Mouse (Mus musculus) hindbrain, embryonic 14.5 days (tissue): Measurements from ENCODE around the gene Ccdc122. TPM values are rescaled to one million over a fixed set of nuclear protein-coding genes. Genes with fewer than 3 reads are reported as not detected.

Source experiments
- ATAC-seq: fragments of 200-750 bp; cut with Nextera tagmentation; 2 replicates; pipeline ENCODE4 v1.8.0; 2017; ENCODE audit warnings: moderate number of reproducible peaks, mild to moderate bottlenecking, moderate TSS enrichment, moderate library complexity; ENCODE audit not compliant: low FRiP score
- DNase-seq: peaks from one replicate; pipeline ENCODE4 v3.0.0-alpha.2; 2015; ENCODE audit warnings: low spot score
- H3K27ac ChIP-seq: fragments of 300-500 bp; sonication (generic); 2 replicates; pipeline ENCODE4 v1.5.1; 2014; ENCODE audit warnings: mild to moderate bottlenecking, moderate library complexity
- H3K27me3 ChIP-seq: fragments of 300-500 bp; sonication (generic); 2 replicates; pipeline ENCODE4 v1.6.1; 2014; ENCODE audit warnings: mild to moderate bottlenecking, low read length, mixed read lengths; ENCODE audit not compliant: control insufficient read depth, insufficient read depth
- H3K36me3 ChIP-seq: fragments of 300-500 bp; sonication (generic); replicated peaks from 2 replicates; pipeline ENCODE4 v1.6.1; 2014; ENCODE audit not compliant: control insufficient read depth, insufficient read depth
- H3K4me1 ChIP-seq: fragments of 300-500 bp; sonication (generic); replicated peaks from 2 replicates; pipeline ENCODE4 v1.6.1; 2014; ENCODE audit warnings: antibody characterized with exemption, low read length, mixed read lengths; ENCODE audit not compliant: control insufficient read depth, insufficient read depth
- H3K4me2 ChIP-seq: fragments of 300-500 bp; sonication (generic); replicated peaks from 2 replicates; pipeline ENCODE4 v1.6.1; 2014; ENCODE audit warnings: mild to moderate bottlenecking, moderate library complexity
- H3K4me3 ChIP-seq: fragments of 300-500 bp; sonication (generic); replicated peaks from 2 replicates; pipeline ENCODE4 v1.5.1; 2014; ENCODE audit warnings: mild to moderate bottlenecking, low read length
- H3K9ac ChIP-seq: fragments of 300-500 bp; sonication (generic); 2 replicates; pipeline ENCODE4 v1.6.1; 2014
- H3K9me3 ChIP-seq: fragments of 300-500 bp; sonication (generic); 2 replicates; pipeline ENCODE4 v1.6.1; 2016; ENCODE audit warnings: low read length; ENCODE audit not compliant: control insufficient read depth
- WGBS: fragments of 180-500 bp; shearing (Covaris S2); extraction: QIAGEN DNeasy Blood & Tissue Kit; methylation state at CpG from one replicate; pipeline ENCODE4 v1.1.7; 2014; 5-methylcytosine and 5-hydroxymethylcytosine counted together
- polyA plus RNA-seq: library from polyadenylated mRNA; unstranded; fragments of >200 nt; fragmentation: Nextera tagmentation; extraction: Ambion mirVana; gene quantifications from 2 replicates; pipeline ENCODE4 v1.2.1, GENCODE M21; 2014

Ccdc122 gene
- polyA plus RNA-seq, 1 experiment from 2014 or later, result 0.86 TPM

DNA sequence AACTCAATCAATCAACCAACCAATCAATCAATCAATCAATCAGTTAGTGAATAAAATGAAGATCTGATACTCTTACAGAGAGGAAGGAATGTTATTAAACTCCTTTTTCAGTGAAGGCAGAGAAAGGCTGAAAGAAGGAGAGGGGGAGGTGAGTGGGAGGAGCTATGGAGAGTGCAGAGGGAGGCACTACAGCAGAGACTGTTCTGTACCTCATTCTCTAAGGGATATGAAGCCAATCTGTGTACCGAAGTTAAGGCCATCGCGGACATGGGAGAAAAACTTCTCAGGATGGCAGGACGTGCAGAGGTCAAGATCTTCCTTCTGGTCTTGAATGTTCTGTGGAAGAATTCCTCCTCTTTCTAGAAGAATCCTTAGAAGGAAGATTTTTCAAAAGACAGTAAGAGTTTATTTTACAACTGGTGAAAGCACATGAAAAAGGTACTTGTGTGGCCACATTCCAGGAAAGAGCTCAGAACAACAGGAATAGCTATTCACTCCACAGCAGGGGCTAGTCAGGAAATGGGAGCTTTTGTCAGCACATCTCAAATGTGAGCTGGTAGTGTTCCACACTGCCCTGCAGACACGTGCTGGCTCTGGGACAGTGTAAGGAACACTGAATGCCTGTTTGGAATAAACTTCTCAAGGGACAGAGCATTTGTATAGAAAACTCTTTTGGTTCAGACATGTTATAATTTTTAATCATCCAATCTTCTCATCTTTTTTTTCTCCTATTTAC lies 7.1 kb upstream of the Ccdc122 start:
- Histone ChIP-seq H3K36me3 (no peaks in the 10 kb centered on the region), H3K4me3 (no peak overlapping the region), H3K9me3 (no peaks in the 10 kb centered on the region), H3K27me3 (no peaks in the 10 kb centered on the region), H3K27ac (no peak overlapping the region), H3K9ac (no peak overlapping the region), H3K4me2 (no peak overlapping the region), H3K4me1 (no peaks in the 10 kb centered on the region)
- DNase-seq (no peak), ATAC-seq (no peak)
- WGBS, result 56% methylated on average over 5 of the region's 5 CpGs

DNA sequence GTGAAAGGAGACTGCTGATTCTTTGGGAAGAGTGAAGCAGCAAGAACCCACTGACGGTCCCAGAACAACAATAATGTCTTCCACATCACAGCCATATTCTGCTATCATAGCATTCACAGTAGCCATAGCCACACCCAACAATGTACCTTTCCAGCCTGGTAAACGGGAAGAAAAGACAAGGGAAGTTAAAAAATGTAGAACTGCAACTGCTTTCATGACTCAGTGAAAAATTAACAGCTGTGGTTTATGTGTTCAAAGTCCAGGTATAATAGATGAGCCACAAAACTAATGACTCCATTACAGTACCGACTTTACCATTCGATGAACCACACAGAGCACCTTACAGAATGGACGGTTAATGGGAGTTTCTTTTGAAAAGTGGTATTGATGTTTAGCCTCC lies 5.8 kb upstream of the Ccdc122 start:
- no peaks in the 10 kb centered on the region for H3K27me3 ChIP-seq
- H3K27ac ChIP-seq, result no peak overlapping the region
- H3K36me3 ChIP-seq, result no peaks in the 10 kb centered on the region
- H3K4me1 ChIP-seq, result no peaks in the 10 kb centered on the region
- no peak overlapping the region for H3K4me3 ChIP-seq
- DNase-seq (no peak), ATAC-seq (no peak)
- WGBS, result 81% methylated on average over 5 of the region's 5 CpGs
- H3K9me3 ChIP-seq, result no peaks in the 10 kb centered on the region
- no peak overlapping the region for H3K4me2 ChIP-seq
- no peak overlapping the region for H3K9ac ChIP-seq

GRCm38 (mm10) chr14:77032433-77032832 lies 4.1 kb upstream of the Ccdc122 start:
- H3K4me1 ChIP-seq, result peaks cover 10% of the 10 kb centered on the region; the same call in 1 of the 2 replicates
- no peak overlapping the region for H3K9ac ChIP-seq
- H3K9me3 ChIP-seq, result no peaks in the 10 kb centered on the region
- H3K4me2 ChIP-seq, result no peak overlapping the region
- DNase-seq, result no peak
- WGBS, result 54% methylated on average over 5 of the region's 5 CpGs
- no peaks in the 10 kb centered on the region for H3K27me3 ChIP-seq
- no peak overlapping the region for H3K27ac ChIP-seq
- H3K4me3 ChIP-seq, result no peak overlapping the region
- no peaks in the 10 kb centered on the region for H3K36me3 ChIP-seq
- ATAC-seq, result no peak

GRCm38 (mm10) chr14:77033391-77033790 lies 3.2 kb upstream of the Ccdc122 start:
- no peaks in the 10 kb centered on the region for H3K27me3 ChIP-seq
- H3K4me1 ChIP-seq, result peaks cover 10% of the 10 kb centered on the region; the same call in 1 of the 2 replicates
- H3K27ac ChIP-seq, result no peak overlapping the region
- H3K4me3 ChIP-seq, result no peak overlapping the region
- DNase-seq (no peak), ATAC-seq (no peak)
- H3K9me3 ChIP-seq, result no peaks in the 10 kb centered on the region
- 92% methylated on average over 3 of the region's 3 CpGs for WGBS
- H3K9ac ChIP-seq, result no peak overlapping the region
- no peak overlapping the region for H3K4me2 ChIP-seq
- H3K36me3 ChIP-seq, result no peaks in the 10 kb centered on the region

GRCm38 (mm10) chr14:77034175-77034915 lies 2.2 kb upstream of the Ccdc122 start:
- 60% methylated on average over 7 of the region's 7 CpGs for WGBS
- DNase-seq (no peak), ATAC-seq (no peak)
- Histone ChIP-seq H3K4me1 (peaks cover 10% of the 10 kb centered on the region; the same call in 1 of the 2 replicates), H3K27ac (no peak overlapping the region), H3K9me3 (no peaks in the 10 kb centered on the region), H3K4me2 (no peak overlapping the region), H3K9ac (no peak overlapping the region), H3K27me3 (no peaks in the 10 kb centered on the region), H3K4me3 (no peak overlapping the region), H3K36me3 (no peaks in the 10 kb centered on the region)

DNA sequence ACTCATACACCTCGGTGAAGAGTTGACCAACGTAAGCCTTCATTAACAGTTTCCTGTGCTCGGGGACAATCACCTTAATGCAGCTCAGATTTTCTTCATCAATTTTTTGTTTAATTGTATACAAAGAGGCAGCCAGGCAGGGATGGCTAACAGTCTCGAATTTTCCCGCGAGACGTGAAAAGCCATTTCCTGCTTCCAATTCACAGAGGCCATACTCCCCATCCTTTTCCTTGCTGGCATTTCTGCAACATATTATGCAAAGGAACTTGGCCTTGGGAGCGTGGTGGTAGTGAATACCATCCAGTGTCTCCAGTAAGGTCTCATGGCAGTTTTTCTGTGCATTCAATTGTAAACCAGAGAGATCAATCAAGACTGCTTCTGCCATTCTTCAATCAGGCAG lies 1.6 kb upstream of the Ccdc122 start:
- ATAC-seq (no peak), DNase-seq (no peak)
- Histone ChIP-seq H3K36me3 (no peaks in the 10 kb centered on the region), H3K4me2 (no peak overlapping the region), H3K9me3 (no peaks in the 10 kb centered on the region), H3K4me3 (no peak overlapping the region), H3K9ac (no peak overlapping the region), H3K4me1 (peaks cover 10% of the 10 kb centered on the region; the same call in 1 of the 2 replicates), H3K27ac (no peak overlapping the region), H3K27me3 (no peaks in the 10 kb centered on the region)
- WGBS, result 80% methylated on average over 8 of the region's 8 CpGs

GRCm38 (mm10) chr14:77037330-77037729 lies 758 bp downstream of the Ccdc122 start:
- WGBS, result 88% methylated on average over 5 of the region's 5 CpGs
- no peak overlapping the region for H3K4me2 ChIP-seq
- no peak overlapping the region for H3K9ac ChIP-seq
- H3K27ac ChIP-seq, result no peak overlapping the region
- peaks cover 10% of the 10 kb centered on the region; the same call in 1 of the 2 replicates for H3K4me1 ChIP-seq
- H3K9me3 ChIP-seq, result no peaks in the 10 kb centered on the region
- ATAC-seq, result no peak
- H3K4me3 ChIP-seq, result no peak overlapping the region
- H3K36me3 ChIP-seq, result no peaks in the 10 kb centered on the region
- DNase-seq, result no peak
- no peaks in the 10 kb centered on the region for H3K27me3 ChIP-seq

GRCm38 (mm10) chr14:77037832-77038425 lies 1.4 kb downstream of the Ccdc122 start:
- Histone ChIP-seq H3K4me2 (no peak overlapping the region), H3K36me3 (no peaks in the 10 kb centered on the region), H3K27ac (no peak overlapping the region), H3K9ac (no peak overlapping the region), H3K9me3 (no peaks in the 10 kb centered on the region), H3K27me3 (no peaks in the 10 kb centered on the region), H3K4me1 (peaks cover 10% of the 10 kb centered on the region; the same call in 1 of the 2 replicates), H3K4me3 (no peak overlapping the region)
- WGBS, result 63% methylated on average over 8 of the region's 8 CpGs
- ATAC-seq (no peak), DNase-seq (no peak)

DNA sequence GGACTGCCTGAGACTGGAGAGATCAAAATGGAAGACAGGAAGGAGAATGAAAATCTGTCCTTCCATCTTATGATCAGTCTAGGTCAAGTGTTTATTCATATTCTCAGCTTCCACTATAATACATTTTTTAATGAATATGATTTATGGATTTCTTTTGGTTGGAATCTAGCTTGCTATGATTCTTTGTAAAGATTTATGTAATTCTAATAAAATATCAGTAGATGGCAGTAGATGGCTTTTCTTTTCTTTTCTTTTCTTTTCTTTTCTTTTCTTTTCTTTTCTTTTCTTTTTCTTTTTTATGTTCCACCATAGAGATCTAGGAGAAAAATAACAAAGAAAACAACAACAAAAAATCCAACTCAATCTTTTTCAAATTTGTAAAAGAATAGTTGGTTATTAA lies 16.7 kb downstream of the Ccdc122 start:
- H3K27me3 ChIP-seq, result no peaks in the 10 kb centered on the region
- no peak overlapping the region for H3K4me2 ChIP-seq
- ATAC-seq (no peak), DNase-seq (no peak)
- H3K9me3 ChIP-seq, result peaks cover 11% of the 10 kb centered on the region
- H3K27ac ChIP-seq, result no peak overlapping the region
- no peaks in the 10 kb centered on the region for H3K4me1 ChIP-seq
- H3K9ac ChIP-seq, result no peak overlapping the region
- H3K4me3 ChIP-seq, result no peak overlapping the region
- H3K36me3 ChIP-seq, result no peaks in the 10 kb centered on the region
